Mouse (Mus musculus) embryonic stem cell, embryonic (primary cell): Measurements from ENCODE around the gene Nxnl2.
"Not testable (repeated sequence)": the region's sequence is repeated elsewhere in the genome, so short reads cannot be mapped to it uniquely, and the experiment has no call there.

Source experiments
- CTCF ChIA-PET, 4 experiments: fragments of 300-600 bp in 2 of 4; fragments of 350-600 bp in 2 of 4; sonication (Branson Sonifier 250); formaldehyde crosslinking; loops; one replicate each; lab custom pipeline; 2022; ENCODE audit warnings: inconsistent platforms in 2 of 4; lab: Charles Lee
- POLR2A ChIA-PET, 4 experiments: fragments of 300-600 bp in 2 of 4; fragments of 350-600 bp in 2 of 4; sonication (Branson Sonifier 250); formaldehyde crosslinking; loops; one replicate each; lab custom pipeline; 2022; ENCODE audit warnings: antibody characterized with exemption in 4 of 4, inconsistent platforms in 1 of 4; lab: Charles Lee

Nxnl2 gene

DNA sequence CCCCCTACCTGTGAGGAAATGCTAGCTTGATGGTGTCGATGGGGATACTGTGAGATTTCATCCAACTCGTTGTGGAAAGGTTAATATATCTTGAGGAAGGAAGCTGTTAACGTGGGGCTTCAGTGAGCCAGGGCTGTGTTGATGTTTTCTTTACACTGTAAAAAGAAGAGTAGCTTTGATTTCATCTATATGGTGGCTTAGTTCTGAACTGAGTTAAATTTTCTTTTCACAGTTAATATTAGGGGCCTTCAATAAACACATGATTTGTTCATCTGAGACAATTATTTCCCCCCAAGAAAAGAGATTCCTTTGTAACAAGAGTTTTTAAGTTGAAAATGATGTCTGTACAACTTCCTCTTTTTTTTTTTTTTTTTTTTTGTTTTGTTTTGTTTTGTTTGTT, 13.5 kb upstream of the Nxnl2 start:
- ChIA-PET POLR2A (interaction anchor here in 3 of 4 experiments (0.5 to 1.7 kb wide), 14 partner anchors 10 to 253 kb away, joined by 3 to 6 read pairs (median 3); no protein-coding TSS in a partner anchor), CTCF (no interaction called here)

DNA sequence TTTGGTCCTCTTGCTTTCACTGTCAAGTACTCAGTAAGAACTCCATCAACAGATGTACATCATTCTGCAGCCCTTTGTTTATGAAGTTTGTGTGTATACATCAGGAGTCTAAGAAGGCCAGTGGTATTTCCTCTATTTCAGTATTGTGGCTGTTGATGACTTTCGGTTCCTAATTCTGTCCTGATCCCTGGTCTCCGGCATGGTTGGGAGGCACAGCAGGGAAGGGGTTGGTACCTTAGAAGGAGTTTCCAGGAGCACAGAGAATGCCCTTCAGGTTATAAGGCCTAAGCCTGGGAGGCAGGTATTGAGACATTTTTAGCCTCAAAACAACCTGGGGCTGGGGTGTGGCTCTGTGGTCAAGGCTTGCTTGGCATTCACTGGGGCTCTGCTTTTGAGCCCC, 9.2 kb upstream of the Nxnl2 start:
- CTCF ChIA-PET = interaction anchor here in 2 of 4 experiments (0.8 to 1.7 kb wide), 2 partner anchors 9 to 10 kb away, joined by 3 to 5 read pairs; partner anchors contain the start of gene Nxnl2 (in 2 of the 2)
- POLR2A ChIA-PET = interaction anchor here in 2 of 4 experiments (0.8 to 2.7 kb wide), 6 partner anchors 8 to 196 kb away, joined by 3 to 8 read pairs (median 4); partner anchors contain the start of gene Nxnl2 (in 2 of the 2)

DNA sequence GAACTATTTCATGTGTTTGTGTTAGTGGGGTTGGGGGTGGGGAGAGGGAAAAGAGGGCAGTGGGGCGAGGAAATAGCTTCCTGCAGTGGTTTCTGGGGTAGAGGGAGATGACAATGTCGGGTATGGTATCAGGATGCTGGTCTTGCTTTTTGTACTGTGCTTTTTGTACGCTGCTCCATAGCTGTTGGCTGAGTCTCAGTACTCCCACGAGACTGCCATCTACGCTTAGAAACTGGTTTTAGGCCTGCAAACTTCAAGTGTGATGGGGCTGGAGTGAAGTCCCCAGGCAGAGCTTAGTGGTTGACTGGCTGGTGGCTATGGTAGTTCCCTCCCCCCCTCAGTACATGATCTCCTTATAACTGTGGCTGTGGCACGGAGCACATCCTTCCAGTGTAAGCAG, 8.6 kb upstream of the Nxnl2 start:
- POLR2A ChIA-PET = interaction anchor here in 2 of 4 experiments (0.8 to 2.7 kb wide), 7 partner anchors 8 to 197 kb away, joined by 3 to 8 read pairs (median 3); partner anchors contain the start of gene Nxnl2 (in 2 of the 2)
- CTCF ChIA-PET = interaction anchor here in 3 of 4 experiments (0.6 to 1.7 kb wide), 3 partner anchors 9 to 178 kb away, joined by 3 to 5 read pairs (median 3); partner anchors contain the start of gene Nxnl2 (in 2 of the 3)

DNA sequence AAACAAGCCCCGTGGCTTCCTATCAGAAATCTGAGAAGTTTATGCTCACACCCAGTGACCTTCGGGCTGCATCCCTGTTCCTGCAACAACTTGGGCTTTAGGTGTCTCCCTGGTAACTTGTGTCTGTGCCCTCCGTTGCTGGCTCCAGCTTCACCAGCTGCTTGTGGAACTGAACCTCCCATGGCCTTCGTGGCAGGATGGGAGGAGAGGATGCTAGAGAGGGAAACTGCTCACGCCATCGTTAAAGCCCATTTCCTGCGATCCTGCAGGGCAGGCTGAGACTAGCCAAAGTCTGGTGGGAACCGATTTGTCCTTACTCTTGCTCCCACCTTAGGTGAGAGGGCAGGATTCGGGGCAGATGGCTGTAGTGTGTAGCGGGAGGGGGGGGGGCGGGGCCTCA, 4.1 kb upstream of the Nxnl2 start:
- CTCF ChIA-PET = interaction anchor here in 1 of 4 experiments (0.6 kb wide), 1 partner anchor 234 kb away, joined by 3 read pairs; no protein-coding TSS in a partner anchor
- POLR2A ChIA-PET = interaction anchor here in 2 of 4 experiments (0.6 to 1.7 kb wide), 11 partner anchors 8 to 244 kb away, joined by 3 to 8 read pairs (median 3); no protein-coding TSS in a partner anchor

DNA sequence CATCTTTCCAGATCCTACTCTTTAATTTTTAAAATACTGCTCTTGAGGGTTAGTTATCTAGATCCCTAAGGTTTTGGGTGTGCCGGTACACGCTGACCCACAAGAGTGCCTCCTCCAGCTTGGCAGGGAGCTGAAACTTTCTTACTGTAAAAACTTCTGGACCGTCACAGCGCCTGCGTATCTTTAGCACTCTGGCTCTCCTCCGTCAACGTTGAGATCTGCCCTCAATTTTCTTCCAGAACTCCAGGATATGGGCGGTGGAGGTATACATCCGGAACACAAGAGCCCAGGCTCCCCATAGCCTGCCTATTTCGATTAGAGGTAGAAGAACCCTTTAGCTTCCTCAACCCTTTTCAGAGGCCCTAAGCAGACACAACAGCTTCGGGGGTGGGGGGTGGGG, 607 bp upstream of the Nxnl2 start:
- POLR2A ChIA-PET = interaction anchor here (0.6 to 3.9 kb wide), 25 partner anchors 8 to 804 kb away, joined by 3 to 11 read pairs (median 5); partner anchors contain the start of gene Secisbp2 (in 1 of the 4)
- CTCF ChIA-PET = interaction anchor here in 2 of 4 experiments (0.7 to 2.2 kb wide), 6 partner anchors 43 to 1050 kb away, joined by 3 to 6 read pairs (median 4); no protein-coding TSS in a partner anchor

DNA sequence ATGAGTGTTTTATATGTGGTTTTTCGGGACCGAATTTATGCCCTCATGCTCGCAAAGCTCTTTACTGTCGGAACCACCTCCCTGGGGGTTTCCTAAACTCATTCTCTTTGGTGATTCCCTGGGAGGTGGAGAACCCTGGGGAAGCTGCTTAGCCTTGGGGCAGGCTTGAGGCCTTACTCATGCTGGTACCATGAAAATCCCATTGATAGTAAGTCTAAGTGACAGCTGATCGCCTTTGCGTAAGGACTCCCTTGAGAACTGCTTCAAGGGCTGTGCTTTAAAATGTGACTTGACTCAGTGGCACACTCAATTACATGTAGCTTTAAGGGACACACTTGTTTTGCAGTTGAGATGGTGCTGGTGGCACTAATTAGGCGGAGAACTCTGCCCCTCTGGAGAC, 1.8 kb downstream of the Nxnl2 start:
- ChIA-PET POLR2A (interaction anchor here in 1 of 4 experiments (1.4 to 3.9 kb wide), 3 partner anchors 9 to 151 kb away, joined by 4 to 11 read pairs (median 5); no protein-coding TSS in a partner anchor), CTCF (no interaction called here)

DNA sequence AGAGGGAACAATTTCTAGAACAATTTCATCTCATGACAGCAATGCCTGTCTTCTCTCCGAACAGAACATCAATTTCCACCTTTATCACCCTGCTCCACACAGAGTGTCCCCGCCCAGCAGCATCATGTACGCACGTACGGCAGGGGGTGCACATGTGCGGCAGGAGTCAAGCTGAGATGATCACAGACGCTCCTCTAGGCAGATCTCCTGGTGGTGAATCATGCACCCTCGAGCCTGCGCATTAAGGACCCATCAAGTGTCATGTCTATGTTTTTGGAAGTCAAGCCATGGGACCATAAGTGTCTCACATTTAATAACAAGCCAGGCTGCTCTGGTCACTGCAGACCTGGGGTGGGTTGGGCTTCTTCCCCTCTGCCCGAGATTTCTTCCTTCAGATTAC, 8.1 kb downstream of the Nxnl2 start:
- ChIA-PET POLR2A (no interaction called here), CTCF (interaction anchor here in 1 of 4 experiments (1.0 kb wide), 1 partner anchor 8 kb away, joined by 3 read pairs; the partner anchor contains the start of gene Nxnl2)

DNA sequence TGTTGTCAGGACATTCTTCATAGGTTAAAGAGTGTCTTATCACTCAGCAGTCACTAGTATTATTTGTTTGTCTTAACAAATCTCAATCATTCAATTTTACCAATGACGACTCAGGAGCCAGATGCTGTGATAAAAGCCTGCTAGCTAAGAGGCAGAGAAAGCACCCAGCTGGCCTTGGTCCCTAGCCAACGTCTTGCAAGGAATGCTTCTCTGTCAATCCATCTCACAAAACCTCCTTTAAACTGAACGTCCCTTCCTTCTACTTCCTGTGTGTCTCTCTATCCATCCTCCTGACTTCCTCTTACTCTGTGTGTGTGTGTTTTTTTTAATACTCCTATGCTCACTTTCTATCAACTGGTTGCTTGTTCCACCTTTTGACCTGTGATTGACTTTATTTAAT, 8.5 kb downstream of the Nxnl2 start:
- POLR2A ChIA-PET = no interaction called here
- CTCF ChIA-PET = interaction anchor here in 1 of 4 experiments (1.0 kb wide), 1 partner anchor 8 kb away, joined by 3 read pairs; the partner anchor contains the start of gene Nxnl2

DNA sequence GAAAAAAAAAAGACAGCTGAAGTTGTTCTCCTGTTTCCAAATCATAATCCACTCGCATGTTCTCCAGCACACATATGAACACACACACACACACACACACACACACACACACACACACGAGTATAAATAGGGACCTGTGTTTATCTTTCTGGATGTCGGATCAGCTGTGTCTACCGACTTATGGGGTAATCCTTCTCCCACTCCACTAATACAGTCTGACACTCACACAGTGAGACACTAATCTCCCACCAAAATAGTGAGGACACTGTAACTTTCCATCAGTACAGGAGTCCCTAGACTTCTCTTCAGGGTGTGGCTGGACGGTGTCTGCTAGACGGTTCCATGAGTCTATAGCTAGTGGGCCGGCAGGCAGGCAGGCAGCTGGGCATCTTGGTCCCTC, 11.4 kb downstream of the Nxnl2 start:
- ChIA-PET POLR2A (interaction anchor here in 2 of 4 experiments (0.6 to 2.0 kb wide), 3 partner anchors 11 to 45 kb away, joined by 3 to 5 read pairs (median 3); partner anchors contain the start of gene Nxnl2 (in 1 of the 2)), CTCF (no interaction called here)

DNA sequence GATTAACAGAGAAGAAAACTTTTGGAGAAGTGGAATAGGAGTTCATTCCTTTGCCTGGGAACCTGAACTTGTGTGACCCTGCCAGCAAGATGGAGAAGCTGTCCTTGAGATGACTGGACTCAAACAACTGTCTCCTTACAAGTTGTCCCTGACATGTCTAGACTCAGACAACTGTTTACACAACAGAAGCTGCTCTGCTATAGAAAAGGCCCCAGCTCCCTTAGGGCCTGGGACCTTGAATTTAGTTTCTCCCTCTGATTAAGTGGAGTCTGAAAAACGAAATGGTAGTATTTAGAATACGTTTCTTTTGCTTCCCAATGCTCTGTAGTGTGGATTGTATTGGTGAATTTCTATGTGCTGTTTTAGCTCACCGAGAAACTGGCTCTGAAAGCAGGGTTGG, 14.1 kb downstream of the Nxnl2 start:
- CTCF ChIA-PET = interaction anchor here in 1 of 4 experiments (1.1 kb wide), 1 partner anchor 10 kb away, joined by 3 read pairs; no protein-coding TSS in a partner anchor
- POLR2A ChIA-PET = interaction anchor here in 1 of 4 experiments (0.8 kb wide), 1 partner anchor 252 kb away, joined by 3 read pairs; no protein-coding TSS in a partner anchor

DNA sequence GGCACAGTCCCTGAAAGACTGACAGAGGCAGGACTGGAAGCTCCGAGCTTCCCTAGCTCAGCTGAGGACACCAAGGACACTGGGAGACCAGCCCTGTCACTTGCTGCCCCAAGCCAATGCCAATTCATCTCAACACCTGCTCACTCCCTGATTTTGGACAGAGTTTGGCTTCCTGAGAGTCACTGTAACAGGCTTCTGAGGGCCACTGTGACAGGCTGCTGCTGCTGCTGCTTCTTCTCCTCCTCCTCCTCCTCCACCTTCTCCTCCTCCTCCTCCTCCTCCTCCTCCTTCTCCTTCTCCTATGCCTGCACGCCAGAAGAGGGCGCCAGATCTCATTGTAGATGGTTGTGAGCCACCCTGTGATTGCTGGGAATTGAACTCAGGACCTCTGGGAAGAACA, 19.5 kb downstream of the Nxnl2 start:
- CTCF ChIA-PET = no interaction called here
- POLR2A ChIA-PET = no interaction called here

DNA sequence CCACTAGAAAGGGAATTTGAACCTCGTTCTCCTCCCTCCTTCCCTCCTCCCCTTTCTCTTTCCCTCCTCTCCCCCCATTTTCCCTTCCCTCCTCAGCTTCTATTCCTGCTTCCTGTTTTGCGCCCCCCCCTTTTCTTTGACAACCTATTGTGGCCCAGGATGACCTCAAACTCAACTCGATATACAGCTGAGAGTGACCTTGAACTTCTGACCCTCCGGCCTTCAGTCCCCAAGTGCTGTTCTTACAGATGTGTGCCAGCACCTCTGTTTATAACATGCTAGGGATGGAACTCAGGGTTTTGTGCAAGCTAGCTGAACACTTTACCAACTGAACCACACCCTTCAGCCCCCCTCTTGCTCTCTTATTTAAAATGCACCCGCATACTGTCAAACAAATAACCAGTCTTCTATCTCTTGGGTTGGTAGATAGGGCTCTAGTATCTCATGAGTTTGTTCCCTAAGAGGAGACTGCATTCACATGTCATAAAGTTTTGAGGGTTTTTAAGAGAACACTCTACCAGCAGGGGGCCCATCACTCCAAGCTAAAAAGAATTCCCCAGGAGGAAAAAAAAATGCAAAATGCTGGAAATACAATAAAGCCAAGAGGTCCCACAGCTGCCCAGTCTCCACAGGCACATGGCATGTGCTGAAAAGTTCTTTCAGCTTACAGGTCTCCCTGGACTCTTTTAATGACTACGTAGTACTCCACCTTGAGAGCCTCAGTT, 20.8 kb downstream of the Nxnl2 start:
- POLR2A ChIA-PET = interaction anchor here in 1 of 4 experiments (0.6 kb wide), 1 partner anchor 16 kb away, joined by 4 read pairs; no protein-coding TSS in a partner anchor
- CTCF ChIA-PET = interaction anchor here in 2 of 4 experiments (0.6 to 1.0 kb wide), 3 partner anchors 16 to 233 kb away, joined by 3 read pairs; no protein-coding TSS in a partner anchor

DNA sequence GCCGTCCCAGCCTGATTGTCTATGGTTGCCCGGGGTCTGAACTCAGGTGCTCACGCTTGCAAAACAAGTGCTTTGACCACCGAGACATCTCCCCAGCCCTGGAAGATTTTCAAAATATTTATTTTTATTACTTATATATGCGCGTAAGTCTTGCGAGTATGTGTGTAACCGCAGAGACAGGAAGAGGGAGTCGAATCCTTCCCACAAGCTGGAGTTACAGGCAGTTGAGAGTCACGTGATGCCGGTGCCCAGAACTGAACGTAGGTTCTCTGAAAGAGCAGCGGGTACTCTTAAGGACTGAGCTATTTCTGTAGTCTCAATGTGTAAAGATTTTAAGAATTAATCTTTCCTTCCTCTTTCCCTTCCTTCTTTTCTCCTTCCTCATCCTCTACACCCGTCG, 23.1 kb downstream of the Nxnl2 start:
- ChIA-PET POLR2A (interaction anchor here in 1 of 4 experiments (0.6 kb wide), 1 partner anchor 80 kb away, joined by 3 read pairs; no protein-coding TSS in a partner anchor), CTCF (no interaction called here)

DNA sequence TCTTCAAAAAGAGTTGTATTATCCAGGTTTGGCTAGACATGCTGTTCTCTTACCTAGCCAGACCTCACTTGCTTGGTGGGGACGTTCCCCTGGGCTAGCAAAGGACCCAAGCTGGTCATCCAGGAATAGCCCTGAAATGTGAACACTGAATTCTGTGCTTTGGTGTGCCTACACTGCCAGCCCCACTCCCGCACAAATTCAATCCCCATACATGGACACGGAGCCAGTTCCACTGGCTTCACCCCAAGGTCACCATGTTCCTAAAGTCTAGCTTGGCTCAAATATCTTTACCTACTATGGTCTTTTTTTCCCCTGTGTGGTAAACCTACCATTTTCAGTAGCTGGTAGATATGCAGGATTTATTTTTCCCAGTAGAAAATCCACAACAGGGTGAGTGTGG, 26.9 kb downstream of the Nxnl2 start:
- CTCF ChIA-PET = interaction anchor here in 1 of 4 experiments (0.6 kb wide), 1 partner anchor 65 kb away, joined by 3 read pairs; no protein-coding TSS in a partner anchor
- POLR2A ChIA-PET = no interaction called here

DNA sequence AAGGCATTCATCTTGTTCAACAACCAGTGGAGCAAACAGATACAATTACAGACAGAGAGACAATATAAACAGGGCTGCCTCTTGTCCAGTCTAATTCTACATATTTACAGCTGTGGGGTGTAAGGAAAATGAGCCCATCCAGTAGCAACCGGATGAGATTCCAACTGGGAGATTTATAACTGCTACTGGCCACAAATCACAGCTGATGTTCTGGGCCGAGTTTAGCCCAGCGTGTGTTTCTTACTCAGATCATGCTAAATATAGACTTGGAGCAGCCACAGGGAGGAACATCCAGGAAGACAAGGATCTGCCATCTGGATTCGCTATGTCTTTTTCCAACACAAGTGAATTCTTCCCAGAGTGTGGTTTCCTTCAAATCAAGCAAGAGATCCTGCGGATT, 27.4 kb downstream of the Nxnl2 start:
- POLR2A ChIA-PET = interaction anchor here in 2 of 4 experiments (0.7 to 1.4 kb wide), 3 partner anchors 17 to 180 kb away, joined by 3 to 5 read pairs (median 3); no protein-coding TSS in a partner anchor
- CTCF ChIA-PET = interaction anchor here in 1 of 4 experiments (0.6 kb wide), 1 partner anchor 263 kb away, joined by 4 read pairs; no protein-coding TSS in a partner anchor

DNA sequence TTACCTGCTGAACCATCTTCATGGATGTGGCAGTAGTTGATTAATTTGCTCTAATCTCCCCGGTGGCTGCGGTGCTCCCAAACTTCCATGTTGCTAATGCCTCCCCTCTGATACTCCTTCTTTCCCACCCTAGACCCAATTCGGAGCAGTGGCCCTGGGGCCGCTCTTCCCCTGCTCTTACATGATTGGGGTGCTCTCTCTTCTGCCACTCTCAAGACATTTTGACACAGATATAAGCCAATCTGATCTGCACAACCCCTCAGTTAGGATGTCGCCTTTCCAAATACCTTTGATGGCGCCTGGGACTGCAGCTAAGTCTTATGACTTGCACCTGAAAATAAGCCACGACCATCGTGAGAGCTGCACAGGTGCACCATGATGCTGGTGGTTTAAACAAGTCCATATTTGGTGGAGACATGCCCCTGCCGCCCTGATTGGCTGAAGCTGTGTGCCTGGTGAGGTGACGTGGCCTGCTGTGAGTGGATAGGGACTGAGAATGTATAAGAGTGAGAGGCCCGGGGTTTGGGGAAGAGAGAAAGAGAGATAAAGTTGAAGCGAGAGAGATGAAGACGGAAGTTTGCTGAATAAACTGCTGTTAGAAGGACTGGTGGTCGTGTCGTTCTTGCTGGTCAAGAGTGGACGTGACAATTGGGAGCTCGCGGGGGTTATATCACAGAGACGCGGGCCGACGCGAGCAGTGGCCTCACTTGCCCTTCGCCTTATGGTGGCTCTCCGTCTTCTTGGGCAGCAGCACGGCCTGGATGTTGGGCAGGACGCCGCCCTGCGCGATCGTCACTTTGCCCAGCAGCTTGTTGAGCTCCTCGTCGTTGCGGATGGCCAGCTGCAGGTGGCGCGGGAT, 31.4 kb downstream of the Nxnl2 start:
- POLR2A ChIA-PET, CTCF ChIA-PET: not testable (repeated sequence)

DNA sequence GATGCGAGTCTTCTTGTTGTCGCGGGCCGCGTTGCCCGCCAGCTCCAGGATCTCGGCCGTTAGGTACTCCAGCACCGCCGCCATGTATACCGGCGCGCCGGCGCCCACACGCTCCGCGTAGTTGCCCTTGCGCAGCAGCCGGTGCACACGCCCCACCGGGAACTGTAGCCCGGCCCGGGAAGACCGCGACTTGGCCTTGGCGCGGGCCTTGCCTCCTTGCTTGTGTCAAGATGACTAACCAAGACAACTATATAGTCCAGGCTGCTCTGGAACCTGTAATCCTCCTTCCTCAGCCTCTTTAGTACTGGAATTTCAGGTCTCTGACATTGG, 32.0 kb downstream of the Nxnl2 start:
- POLR2A ChIA-PET = interaction anchor here in 2 of 4 experiments (0.7 to 0.9 kb wide), 2 partner anchors 45 to 232 kb away, joined by 3 to 7 read pairs; no protein-coding TSS in a partner anchor
- CTCF ChIA-PET = not testable (repeated sequence)

DNA sequence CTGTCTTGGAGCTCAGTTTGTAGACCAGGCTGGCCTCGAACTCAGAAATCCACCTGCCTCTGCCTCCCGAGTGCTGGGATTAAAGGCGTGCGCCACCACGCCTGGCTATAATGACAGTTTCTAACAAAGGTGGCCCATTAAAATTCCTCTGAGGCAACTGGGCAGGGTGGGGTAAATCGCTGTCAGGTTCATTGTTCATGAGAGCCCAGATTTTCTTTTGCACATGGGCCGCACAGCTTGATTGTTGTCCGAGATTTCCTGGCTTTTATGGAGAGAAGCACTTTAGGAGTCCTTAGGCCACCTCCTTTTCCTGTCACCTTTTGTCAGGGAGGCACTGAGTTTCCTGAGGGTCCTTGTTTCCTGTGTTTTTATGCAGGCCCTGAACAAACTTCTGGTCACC, 32.6 kb downstream of the Nxnl2 start:
- ChIA-PET CTCF (interaction anchor here in 1 of 4 experiments (0.8 kb wide), 1 partner anchor 238 kb away, joined by 3 read pairs; no protein-coding TSS in a partner anchor), POLR2A (interaction anchor here in 2 of 4 experiments (0.7 to 1.2 kb wide), 3 partner anchors 35 to 232 kb away, joined by 3 to 7 read pairs (median 3); no protein-coding TSS in a partner anchor)
